Mouse (Mus musculus): ENCODE measurements around the gene Ripk4. TPM values are rescaled to one million over a fixed set of nuclear protein-coding genes. Genes with fewer than 3 reads are reported as not detected.

Gene Ripk4
- total RNA-seq, 2 experiments from 2014 or later: 0.24 to 0.40 TPM

DNA sequence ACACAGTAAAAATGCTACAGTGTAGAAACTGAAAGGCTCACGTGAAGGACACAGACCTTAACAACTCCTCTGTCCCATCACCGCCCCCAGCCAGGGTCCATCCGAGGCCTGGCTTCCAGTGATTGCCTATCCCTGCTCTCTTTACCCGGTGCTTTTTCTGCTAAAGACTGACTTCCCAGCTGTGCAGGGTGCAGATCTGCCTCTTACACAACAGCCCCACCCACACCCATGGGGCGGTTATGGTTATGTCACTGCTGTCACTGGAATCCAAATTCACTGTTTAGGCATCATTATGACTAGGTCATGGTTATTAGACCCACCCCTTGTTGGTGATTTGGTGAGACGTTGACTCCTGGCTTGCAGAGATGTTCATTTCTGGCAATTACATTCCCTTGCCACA is 25.6 kb downstream of the Ripk4 start:
- intact Hi-C loops (cut with DNase I): no loop called here
- peak in 1 of 2 experiments; percentile 32 for DNase-seq

DNA sequence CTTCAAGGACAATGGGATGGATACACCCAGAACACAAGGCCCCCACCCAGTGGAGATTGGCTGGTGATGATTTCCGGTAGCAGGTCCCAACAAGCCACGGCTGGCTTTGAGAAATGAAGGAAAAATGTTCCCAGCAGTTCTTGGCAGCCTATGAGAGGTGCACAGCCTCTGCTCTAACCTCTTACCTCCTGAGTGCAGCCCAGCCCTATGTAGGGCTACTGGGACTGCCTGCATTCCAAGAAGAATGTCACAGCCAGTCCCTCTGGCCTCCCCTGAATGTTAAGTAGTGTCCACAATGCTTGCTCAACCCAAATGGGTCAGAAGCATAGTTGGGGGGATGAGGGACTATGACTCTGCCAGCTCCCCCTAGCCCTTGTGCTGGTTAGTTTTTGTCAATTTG is 27.0 kb downstream of the Ripk4 start:
- no peak for DNase-seq
- intact Hi-C loops (cut with DNase I): no loop called here

DNA sequence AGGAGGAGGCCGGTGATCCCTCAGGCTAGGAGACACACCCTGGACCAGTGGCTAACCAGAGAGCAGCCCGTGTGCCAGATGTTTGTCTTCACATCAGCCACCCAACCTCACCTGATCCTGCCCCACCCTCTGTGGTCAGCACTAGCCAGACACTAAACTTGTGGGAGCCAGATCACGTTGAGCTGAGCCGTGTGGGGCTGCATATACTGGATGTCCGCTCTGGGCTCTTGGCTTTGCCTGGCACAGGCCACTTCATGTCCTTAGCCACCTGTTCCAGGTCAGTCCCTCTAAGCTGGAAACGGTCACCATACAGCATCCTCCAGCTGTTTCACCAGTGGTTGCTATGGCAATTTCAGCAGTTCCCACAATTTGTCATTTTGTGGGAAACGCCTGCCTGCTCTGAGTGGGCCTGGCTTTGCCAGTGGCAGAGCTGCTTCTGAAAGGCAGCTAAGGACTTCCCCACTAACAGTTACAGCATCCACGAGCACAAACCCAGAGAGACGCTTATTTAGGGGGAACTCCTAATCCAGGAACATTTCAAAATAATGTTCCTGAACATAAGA is 28.7 kb downstream of the Ripk4 start:
- intact Hi-C loops (cut with DNase I): no loop called here

DNA sequence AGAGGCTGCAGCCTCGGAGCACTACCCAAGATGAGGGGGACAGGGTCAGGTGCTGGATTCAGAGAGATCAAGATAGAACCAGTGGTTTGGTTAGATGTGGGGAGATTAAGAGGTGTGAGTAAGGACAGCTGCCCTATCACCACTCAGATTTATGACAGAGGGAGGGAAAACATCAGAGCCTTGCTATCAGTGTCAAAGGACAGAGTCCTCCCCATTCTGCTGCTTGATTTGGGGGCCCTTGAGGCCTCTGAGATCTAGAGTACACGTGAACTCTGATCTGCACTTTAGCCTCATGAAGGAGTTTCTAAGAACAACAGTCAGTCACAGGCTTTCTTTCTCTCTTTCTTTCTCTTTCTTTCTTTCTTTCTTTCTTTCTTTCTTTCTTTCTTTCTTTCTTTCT is 30.0 kb downstream of the Ripk4 start:
- intact Hi-C loops (cut with DNase I): no loop called here
- DNase-seq: no peak

More for the DNA sequence above, 28.7 kb downstream of the Ripk4 start:
- DNase-seq: no peak

DNA sequence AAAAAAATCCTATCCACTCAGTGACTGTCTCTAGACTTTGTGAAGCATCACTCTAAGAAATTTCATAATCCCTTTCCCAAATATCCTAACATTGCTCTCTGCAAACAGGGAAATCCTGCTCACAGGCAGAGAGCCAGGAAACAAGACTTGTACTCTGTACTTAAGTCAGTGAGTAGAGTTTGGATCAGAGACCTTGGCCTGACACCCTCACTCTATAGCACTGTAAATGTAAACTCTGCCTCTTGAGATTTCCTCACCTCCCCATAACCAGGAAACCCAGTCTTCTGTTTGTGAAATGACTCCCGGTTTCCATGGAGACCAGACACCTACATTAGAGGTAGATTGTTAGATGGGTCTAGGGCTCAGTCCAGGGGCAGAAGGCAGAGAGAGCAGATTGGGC is 33.3 kb downstream of the Ripk4 start:
- intact Hi-C loops (cut with DNase I): no loop called here
- no peak for DNase-seq

DNA sequence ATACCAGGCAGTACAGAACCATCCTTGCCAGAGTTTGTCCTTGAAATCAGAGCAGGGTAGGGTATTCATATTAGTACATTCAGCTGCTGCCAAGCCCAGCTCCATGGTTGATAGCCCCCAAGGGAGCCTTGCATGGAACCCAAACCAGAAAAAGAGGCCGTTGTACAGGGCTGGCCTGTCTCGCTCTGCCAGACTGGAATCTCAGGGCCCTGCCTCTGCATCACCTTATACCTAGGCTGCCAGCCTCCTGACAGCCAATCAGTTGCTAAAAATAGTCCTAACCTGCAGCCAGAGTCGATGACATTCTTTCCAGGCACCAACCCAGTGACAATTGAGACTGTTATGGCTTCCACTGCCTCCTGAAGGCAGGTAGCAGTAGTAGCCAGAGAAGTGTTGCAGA is 37.2 kb downstream of the Ripk4 start:
- DNase-seq: peak; percentile 9 to 20
- intact Hi-C loops (cut with DNase I): no loop called here

DNA sequence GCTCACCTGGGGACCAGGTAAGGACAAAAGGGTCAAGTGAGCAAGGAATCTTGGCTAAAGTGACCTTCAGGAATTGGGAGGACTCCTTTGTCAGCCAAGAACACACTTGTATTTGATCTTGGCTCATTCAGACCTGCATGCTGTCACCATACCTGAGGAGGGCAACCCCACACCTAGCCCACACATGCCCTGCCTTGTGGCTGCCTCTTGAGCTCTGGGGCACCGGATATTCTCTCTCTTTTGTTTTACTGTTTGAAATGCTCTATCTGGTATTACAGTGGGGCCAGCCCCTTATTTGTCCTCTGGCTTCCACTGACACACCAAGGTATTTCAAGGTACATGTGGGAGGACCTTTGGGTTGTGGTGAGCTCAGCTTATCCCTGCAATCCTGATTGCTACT is 43.5 kb downstream of the Ripk4 start:
- intact Hi-C loops (cut with DNase I): no loop called here
- DNase-seq: no peak

DNA sequence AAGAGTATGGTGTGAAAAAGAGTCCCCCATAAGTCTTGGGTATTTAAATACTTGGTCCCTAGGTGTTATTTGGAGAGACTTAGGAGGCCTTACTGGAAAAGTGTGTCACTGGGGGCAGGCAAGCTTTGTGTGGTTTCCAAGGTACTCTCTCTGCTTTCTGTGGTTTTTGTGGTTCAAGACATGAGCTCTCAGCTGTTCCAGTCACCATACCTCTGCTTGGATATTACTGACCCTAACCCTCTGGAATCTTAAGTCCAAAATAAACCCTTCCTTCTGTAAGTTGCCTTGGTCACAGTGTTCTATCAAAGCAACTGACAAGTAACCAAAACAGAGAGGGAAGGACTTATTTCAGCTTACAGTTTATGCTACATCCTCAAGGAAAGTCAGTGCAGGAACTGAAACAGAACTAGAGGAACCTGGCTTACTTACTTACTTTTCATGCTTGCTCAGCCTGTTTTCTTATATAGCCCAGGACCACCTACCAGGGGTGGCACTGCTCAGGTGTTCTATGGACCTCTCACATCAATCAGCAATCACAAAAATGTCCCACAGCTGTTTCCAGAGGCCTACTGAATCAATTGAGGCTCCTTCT is 44.1 kb downstream of the Ripk4 start:
- DNase-seq: no peak
- intact Hi-C loops (cut with DNase I): no loop called here

DNA sequence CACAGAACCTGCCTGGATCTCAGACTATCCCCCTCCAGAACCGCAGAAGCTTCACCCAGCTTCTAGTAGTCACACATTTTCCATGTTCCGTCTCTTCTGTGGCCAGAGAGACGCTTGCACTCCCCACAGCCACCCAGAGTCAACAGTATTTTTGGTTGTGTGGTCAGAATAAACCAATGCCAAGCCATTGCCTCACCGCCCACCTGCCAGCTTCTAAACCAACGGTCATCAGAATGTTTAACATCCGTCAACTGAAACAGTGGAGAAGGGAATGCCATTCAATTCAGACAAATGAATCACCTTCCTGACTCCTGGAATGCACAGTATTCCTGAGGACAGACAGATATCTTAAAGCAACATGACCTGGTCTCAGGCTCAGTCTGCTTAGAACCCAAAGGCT is 47.0 kb downstream of the Ripk4 start:
- intact Hi-C loops (cut with DNase I): no loop called here
- no peak for DNase-seq

DNA sequence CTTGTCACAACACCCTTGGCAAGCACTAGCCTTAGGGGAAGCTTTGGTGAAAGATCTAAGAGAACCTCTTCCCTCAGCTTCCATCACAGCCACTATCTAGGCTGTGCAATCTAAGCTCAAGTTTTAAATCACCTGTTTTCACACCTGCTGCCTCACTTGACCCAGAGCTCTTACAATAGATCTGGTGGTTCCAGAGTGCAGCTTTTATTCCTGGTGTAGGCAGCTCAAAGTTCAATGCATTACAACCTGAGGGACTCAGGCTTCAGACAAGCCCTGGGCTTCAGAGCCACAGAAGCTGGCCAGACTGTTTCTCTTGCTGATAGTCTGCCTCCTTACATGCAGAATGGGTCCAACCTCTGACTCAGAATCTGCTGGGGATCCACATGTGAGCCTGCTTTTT is 51.5 kb downstream of the Ripk4 start:
- intact Hi-C loops (cut with DNase I): no loop called here
- DNase-seq: no peak

DNA sequence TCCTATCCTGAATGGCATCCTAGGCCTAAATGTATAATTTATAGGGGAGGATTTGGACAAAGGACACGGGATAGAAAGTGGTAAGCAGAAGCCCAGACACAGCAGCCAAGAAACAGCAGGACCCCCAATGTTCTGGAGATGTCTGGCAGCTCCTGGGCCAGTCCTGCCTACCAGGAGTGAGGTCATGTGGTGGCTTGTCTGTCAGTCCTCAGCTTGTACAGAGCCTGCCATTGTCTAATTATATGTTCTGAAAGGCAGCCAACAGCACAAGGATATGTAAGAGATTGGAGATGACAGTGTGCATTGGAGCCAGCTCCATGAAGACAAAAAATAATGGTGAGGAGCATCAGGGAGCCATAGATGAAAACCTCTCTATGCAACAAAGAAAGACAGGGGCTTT is 61.7 kb downstream of the Ripk4 start:
- intact Hi-C loops (cut with DNase I): no loop called here
- DNase-seq: peak; percentile 38 to 63

DNA sequence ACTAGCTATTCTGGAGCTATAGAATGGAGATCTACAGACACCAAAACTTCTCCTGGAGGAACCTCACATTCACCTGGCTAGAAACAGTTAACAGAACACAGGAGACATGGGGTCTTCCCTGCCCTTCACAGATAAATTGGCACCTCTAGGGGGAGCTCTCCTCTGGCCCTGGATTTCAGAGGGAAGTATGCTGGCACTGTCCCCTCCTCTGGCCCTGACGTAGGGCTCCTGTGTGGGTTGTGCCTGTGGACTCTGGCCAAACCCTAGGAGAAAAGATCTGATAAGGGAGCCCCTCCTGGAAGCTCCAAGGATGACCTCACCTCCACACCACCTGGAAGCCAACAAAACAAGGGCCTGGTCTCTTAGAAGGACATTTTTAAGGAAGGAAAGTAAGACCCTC is 65.8 kb downstream of the Ripk4 start:
- intact Hi-C loops (cut with DNase I): no loop called here
- DNase-seq: peak in 1 of 2 experiments; percentile 10

DNA sequence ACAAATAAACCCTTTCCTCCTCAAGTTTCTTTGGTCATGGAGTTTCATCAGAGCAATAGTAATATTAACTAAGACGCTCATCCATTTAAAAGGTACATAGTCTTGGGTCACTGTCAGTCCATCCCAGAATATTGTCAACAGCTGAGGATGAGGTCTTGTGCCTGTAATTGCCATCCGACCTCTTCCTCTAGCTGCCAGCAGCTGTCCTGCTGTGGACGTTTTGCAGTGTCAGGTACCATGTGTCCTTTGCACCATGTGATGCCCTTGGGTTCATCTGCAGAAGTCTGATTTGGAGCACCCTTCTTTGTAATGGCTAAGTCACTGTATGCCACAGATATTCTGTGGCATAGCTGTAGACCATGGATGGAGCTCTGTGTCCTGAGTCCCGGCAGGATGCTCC is 67.9 kb downstream of the Ripk4 start:
- intact Hi-C loops (cut with DNase I): no loop called here
- no peak for DNase-seq

Other genes with a start within 250 kb of the Ripk4 start
- not detected for gene Fam3b, start 249.0 kb downstream of the Ripk4 start, total RNA-seq (2021)
- gene Tmprss2, start 152.6 kb downstream of the Ripk4 start, total RNA-seq (2021): not detected
- gene Prdm15, start 88.1 kb upstream of the Ripk4 start, total RNA-seq (2021): 1 to 10 TPM; 6.7 to 6.8 TPM
- gene C2cd2, start 198.8 kb upstream of the Ripk4 start, total RNA-seq (2021): 10 to 100 TPM; 23.4 to 26.6 TPM
- 10 to 100 TPM; 12.2 to 12.4 TPM for gene Zbtb21, start 198.8 kb upstream of the Ripk4 start, total RNA-seq (2021)
- 1 to 10 TPM; 7.9 to 9.0 TPM for gene B230307C23Rik, start 233.5 kb upstream of the Ripk4 start, total RNA-seq (2021)

Measured in heart, postnatal 10 days (tissue).